Mouse (Mus musculus) induced T-regulatory cell, adult 2 months (primary cell): ENCODE results near the gene Cox8c.

Experiments used
- DNase-seq: peaks from one replicate; pipeline ENCODE4 v3.0.0-alpha.2; 2012; ENCODE audit warnings: low read depth

Cox8c gene

GRCm38 (mm10) chr12:102899091-102899490, at the start of gene Cox8c:
Gene Cox8c, plus strand, starts transcription at chr12:102899316.
- DNase-seq, result no peak

DNA sequence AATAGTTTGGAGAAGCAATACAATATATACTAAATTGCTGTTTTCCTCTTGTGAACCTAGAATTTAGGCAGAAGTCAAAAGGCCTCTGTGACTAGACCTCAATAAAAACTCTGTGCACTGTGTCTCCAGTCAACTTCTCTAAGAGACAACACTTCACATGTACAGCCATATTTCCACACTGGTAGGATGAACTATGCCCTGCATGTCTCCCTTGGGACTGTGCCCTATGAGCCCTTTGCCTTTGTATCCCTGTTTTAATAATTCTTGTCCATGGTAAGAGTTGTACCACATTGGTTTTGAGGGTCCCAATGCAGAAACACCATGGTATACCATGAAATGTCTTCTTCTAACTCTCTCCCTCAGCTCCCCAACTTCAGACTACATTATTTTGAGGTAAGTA, 38.3 kb upstream of the Cox8c start:
- DNase-seq, result no peak

DNA sequence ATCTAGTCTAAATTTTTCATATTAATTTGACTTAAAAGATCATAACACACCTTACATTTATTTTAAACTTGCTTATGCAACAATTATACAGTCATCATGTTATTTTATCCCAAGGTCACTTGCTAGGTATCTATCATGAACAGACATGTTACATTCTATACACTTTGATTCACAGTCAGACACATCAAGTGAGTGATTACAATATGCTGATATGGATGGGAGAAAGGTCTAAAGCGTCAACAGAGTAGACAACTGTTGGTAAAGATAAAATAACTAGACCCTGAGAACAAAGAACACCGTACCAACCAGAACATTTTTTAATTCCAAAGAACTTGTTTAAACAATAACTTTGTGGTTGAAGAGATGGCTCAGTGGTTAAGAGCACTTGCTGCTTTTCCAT, 29.3 kb upstream of the Cox8c start:
- DNase-seq, result no peak

GRCm38 (mm10) chr12:102870527-102870926, 28.6 kb upstream of the Cox8c start:
- DNase-seq, result no peak

DNA sequence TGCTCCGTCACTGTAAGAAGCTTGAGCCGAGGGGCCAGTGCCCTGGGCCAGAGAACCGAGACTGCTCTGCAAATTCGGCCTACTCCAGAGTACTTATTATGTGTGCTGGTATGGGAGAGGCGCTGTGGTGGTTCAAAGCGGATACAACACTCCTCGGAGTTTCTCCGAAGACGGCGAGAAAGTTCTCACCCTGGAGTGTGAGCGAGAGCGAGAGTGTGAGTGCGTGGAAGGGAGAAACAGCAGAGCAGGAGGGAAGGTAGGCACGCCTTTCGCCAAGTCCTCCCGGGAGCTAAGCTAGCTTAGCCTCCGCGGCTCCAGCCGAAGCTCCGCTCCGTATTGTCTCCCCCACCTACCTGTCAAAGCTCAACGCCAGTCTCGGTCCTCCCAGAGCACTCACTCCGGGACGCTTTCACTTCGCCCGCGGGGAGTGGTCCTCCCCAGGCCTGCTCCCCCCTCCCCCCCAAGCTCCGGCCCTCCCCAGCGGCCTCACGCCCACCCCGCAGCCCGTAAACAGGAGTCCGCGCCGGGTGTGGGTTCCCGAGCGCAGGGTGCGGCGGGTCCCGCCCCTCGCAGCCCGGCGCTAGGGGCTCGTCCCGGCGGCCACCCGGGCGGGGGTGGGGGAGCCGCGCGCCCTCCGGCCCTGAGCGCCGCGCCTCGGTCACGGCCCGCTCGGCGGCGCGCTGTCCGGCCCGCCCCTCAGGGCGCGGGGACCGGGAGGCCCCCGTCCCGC, 21.6 kb upstream of the Cox8c start:
- peak; percentile 65 for DNase-seq

DNA sequence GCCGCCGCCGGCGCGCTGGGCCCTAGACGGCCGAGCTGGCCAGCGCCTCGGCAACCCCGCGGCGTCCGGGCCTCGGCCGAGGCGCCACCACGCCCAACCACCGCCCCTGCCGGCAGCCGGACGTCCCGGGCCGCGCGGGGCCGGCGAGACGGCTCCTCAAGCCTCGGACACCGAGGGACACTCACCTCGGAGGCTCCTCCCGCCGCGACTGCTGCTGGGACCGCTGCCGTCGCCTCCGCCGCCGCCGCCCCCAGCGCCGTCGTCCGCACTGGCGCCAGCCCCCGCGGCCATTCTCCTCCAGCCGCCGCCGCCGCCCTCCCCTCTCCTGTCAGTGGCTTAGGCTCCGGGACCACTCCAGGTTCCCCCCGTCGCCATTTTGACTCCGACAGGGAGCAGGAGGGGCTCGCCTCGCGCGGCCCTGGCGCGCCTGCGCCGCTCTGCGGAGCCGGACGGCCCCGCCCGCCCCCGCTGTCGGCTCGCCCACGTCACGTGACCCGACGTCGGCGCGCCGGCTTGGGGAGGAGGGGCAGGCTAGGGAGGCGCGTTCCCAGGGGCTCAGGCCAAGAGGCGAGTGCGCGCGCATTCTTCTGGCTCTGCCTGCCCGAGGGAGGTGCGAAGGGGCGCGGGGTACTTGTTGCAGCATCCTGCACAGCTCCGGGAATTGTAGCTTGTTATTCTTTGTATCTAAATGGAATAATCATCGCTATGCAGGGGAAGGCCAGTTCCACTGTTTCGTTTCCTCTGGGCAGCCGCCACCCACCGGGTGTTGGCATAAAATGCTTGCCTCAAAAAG, 20.9 kb upstream of the Cox8c start, which contains the start of gene Btbd7:
Gene Btbd7, minus strand, starts transcription at position 441 of the 793 bp plus-strand sequence.
- peak; percentile 97 for DNase-seq

GRCm38 (mm10) chr12:102878901-102879300, 20.2 kb upstream of the Cox8c start:
- DNase-seq, result no peak

GRCm38 (mm10) chr12:102885735-102886134, 13.4 kb upstream of the Cox8c start:
- peak; percentile 13 for DNase-seq

DNA sequence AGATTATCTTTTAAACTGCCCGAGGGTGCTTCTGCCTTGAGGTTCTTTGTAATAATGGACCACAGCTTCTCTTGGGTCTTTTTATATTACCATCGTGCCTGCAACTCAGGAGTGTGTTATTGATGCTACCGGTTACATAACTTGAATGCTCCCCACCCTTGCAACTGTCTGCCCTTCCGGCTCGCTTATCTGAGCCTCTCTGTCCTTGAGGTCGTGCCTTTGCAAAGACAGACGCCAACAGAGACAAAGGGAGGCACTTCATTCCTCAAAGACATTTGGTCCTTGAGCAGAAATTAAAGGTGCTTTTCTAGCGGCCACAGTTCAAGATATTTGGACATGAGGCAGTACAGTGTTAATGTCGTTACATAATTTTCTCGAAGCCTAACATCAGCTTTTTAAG, 11.8 kb upstream of the Cox8c start:
- no peak for DNase-seq

DNA sequence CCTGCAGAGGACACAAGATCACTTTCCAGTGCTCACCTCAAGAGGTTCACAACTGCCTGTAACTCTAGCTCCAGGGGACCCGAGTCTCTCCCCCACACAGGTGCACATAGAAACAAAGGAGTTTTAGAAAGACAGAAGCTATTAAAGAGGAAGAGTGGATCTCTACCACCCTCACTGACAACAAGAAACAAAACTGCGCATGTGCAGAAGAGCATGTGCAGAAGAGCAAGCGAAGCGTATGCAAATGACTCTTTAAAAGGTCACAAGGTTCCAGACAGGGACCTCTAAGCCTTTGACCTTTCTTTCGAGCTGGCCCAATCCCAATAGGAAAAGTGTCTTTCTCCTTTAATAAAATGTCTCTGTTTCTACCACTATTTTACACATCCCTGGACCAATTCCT, 10.5 kb upstream of the Cox8c start:
- no peak for DNase-seq

GRCm38 (mm10) chr12:102908191-102908590, 9.1 kb downstream of the Cox8c start:
- DNase-seq, result no peak

- DNase-seq, result no peak
Observed at GRCm38 (mm10) chr12:102916073-102916472, 17.0 kb downstream of the Cox8c start.

DNA sequence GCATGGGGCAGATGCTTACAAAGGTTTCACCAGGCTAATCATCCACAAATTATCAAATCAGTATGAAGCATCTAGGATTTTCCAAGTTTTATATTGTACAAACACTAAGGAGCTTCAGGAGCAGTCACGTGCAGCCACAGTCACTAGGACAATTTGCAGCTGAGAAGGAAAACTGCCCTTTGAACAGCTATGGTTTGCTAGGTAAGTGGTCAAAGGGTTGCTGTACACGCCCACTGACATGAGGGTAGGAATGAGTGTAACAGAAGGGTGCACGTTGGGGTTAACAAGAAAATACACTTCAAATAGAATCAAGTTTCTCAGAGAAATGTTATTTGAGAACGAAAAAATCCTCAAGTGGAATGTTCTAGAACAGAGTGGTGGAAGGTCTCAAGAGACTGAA, 30.6 kb downstream of the Cox8c start:
- DNase-seq, result no peak

GRCm38 (mm10) chr12:102930335-102930734, 31.2 kb downstream of the Cox8c start:
- no peak for DNase-seq

GRCm38 (mm10) chr12:102930789-102931188, 31.7 kb downstream of the Cox8c start:
- no peak for DNase-seq

- no peak for DNase-seq
Observed at GRCm38 (mm10) chr12:102935892-102936291, 36.8 kb downstream of the Cox8c start.

DNA sequence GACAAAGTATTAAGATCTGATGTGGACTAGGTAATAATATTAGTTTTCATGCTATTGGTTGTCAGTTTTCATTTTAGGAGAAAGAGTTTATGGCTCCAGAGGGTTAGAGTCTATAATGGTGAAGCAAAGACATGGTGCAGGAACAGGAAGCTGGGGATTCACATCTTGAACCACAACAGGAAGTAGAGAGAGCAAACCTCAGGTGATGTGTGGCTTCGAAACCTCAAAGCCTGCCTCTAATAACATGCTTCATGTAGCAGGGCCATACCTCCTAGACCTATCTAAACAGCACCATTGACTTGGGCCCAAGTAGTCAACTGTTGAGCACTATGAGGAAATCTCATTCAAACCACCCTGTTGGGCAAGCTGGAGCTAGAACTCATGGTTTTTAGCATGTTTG, 46.5 kb downstream of the Cox8c start:
- DNase-seq, result peak; percentile 18

GRCm38 (mm10) chr12:102947826-102948225, 48.7 kb downstream of the Cox8c start:
- no peak for DNase-seq

DNA sequence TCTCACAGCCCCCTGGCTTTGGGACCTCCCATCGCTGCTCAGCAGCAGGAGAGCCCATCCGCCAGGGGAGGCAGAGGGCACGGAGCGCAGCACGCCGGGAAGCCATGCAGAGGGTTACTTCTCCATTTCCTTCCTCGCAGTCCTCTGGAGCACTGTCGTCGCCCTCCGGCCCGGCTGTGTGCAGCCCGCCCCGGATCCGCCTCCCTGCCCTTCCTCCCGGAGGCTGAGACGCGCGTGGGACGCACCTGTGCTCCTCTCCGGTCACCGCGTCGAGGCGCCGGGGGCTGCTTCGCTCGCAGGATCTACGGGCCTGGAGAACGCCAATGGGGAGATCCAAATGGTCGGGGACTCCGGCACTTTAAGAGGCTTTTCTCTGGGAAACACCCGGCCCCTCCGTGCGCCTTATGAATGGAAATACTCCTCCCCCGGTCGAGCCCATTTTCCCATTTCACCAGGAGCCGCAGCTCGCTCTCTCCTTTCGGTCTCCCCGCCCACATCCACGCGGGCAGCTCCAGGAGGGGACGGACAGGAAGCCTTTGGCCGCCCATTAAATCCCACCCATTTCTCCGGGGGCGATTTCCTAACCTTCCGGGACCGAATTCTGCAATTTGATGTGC, 49.8 kb downstream of the Cox8c start, which contains the start of gene Unc79:
Gene Unc79, plus strand, starts transcription at position 82 of the 617 bp plus-strand sequence.
- DNase-seq, result no peak

DNA sequence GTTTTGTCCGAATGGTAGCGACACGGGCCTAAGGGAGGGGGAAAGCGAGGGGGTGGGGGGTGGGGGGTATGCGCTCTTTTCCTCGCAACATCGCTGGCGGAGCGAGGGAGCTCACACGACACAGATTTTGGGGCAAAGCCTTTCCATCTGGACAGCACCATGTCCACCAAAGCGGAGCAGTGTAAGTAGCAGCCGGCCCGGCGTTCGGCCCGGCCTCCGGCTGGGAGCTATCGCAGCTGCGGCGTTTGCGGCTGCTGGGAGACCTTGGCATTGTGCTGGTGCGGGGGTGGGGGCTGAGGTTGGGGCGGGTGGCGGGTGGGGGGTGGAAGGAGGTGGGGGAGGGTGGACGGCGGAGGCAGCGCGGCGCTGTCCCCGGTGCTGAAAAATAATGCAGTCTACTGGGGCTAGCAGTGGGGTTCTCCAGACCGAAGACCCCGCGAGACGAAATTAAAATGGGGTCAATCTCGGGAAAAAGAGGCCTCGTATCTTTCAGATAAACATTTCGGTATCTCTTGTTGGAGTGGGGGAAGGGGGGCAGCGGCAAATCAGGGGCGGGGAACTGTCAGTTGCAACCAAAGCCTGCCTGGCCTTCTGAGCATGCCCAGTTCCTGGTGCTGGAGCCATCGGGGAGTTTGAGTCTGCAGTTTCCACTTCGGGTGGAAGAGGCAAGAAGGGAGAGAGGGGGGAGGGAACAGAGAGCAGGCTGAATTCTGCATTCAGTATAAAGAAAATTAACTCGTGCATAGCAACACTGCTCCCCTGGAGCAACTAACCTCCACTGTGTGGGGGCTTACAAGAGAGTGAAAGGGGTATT, 50.5 kb downstream of the Cox8c start:
- peak; percentile 5 for DNase-seq
